Mouse (Mus musculus) heart, adult 2 months (tissue): ENCODE measurements around the gene Myh14.

Experiments
- CTCF ChIP-seq: fragments of 200-600 bp; IDR thresholded peaks from 2 replicates; pipeline ENCODE4 v1.8.1; 2022; ENCODE audit warnings: antibody characterized with exemption, mild to moderate bottlenecking, moderate library complexity
- EP300 ChIP-seq: fragments of 200-500 bp; IDR thresholded peaks from 2 replicates; pipeline ENCODE4 v1.6.1; 2011; ENCODE audit warnings: low read depth, low read length, control low read depth; ENCODE audit not compliant: insufficient read depth
- POLR2A ChIP-seq: fragments of 200-500 bp; IDR thresholded peaks from 2 replicates; pipeline ENCODE4 v1.6.1; 2011; ENCODE audit warnings: mild to moderate bottlenecking, low read depth, low read length, control low read depth; ENCODE audit not compliant: insufficient read depth

DNA sequence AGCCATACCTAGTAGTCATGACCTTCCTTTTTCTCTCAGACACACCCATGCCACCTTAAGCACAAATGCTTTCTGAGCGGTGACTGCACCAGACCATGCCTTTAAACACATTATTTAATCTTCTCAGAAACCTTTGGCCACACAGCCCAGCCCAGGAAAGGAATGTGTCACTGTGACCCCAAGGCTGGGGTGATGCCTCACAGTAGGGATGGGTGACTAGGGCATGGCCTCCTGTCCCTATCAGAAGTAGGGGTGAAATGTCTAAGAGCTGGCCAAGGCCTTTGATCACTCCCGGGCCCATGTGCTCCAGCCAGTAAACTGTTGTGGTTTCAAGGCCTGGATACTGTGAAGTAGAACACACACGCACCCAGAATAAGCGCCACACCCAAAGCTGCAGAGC lies 24.6 kb upstream of the Myh14 start:
- TF ChIP-seq CTCF (no peak), EP300 (no peak), POLR2A (no peak)
